Mouse (Mus musculus) ES-E14 (cell line): Measurements from ENCODE around the gene Adar. TPM values are rescaled to one million over a fixed set of nuclear protein-coding genes. Genes with fewer than 3 reads are reported as not detected.

Experiments used
- DNase-seq: peaks from one replicate; pipeline ENCODE4 v3.0.0-alpha.2; 2013; ENCODE audit warnings: low read depth, low spot score
- H3K27ac ChIP-seq: 2 replicates; pipeline ENCODE4 v1.5.1; 2012; ENCODE audit warnings: low read depth, mild to moderate bottlenecking, low read length, moderate library complexity, mixed read lengths; ENCODE audit not compliant: poor library complexity, insufficient read depth, severe bottlenecking
- H3K36me3 ChIP-seq: 2 replicates; pipeline ENCODE4 v1.6.1; 2012; ENCODE audit warnings: mild to moderate bottlenecking, low read length, moderate library complexity, mixed read lengths; ENCODE audit not compliant: control insufficient read depth, poor library complexity, insufficient read depth, severe bottlenecking
- H3K4me1 ChIP-seq, 2 experiments: fragments of 150-350 bp in 1 of 2; sonication (generic) in 1 of 2; 2 replicates each; pipeline ENCODE4 v1.6.1; 2012; ENCODE audit warnings: low read length in 2 of 2, mild to moderate bottlenecking in 1 of 2, mixed read lengths in 1 of 2; ENCODE audit not compliant: control insufficient read depth in 2 of 2, insufficient read depth in 2 of 2, poor library complexity in 1 of 2
- H3K4me3 ChIP-seq, 2 experiments: fragments of 150-350 bp in 1 of 2; sonication (generic) in 1 of 2; 2 replicates each; pipeline ENCODE4 v1.5.1; 2012; ENCODE audit warnings: low read length in 2 of 2, low read depth in 1 of 2, mild to moderate bottlenecking in 1 of 2, mixed read lengths in 1 of 2; ENCODE audit not compliant: insufficient read depth in 1 of 2, poor library complexity in 1 of 2, severe bottlenecking in 1 of 2
- H3K9ac ChIP-seq: 2 replicates; pipeline ENCODE4 v1.6.1; 2012; ENCODE audit warnings: low read depth, mild to moderate bottlenecking, low read length, mixed read lengths; ENCODE audit not compliant: poor library complexity, insufficient read depth, severe bottlenecking
- H3K9me3 ChIP-seq: fragments of 150-350 bp; sonication (generic); 2 replicates; pipeline ENCODE4 v1.6.1; 2012; ENCODE audit warnings: low read depth, mild to moderate bottlenecking, low read length; ENCODE audit not compliant: control insufficient read depth, insufficient read depth
- CHD2 ChIP-seq: IDR thresholded peaks from 2 replicates; pipeline ENCODE4 v1.6.1; 2014; ENCODE audit warnings: mild to moderate bottlenecking, low read depth, low read length, inconsistent platforms
- HCFC1 ChIP-seq: IDR thresholded peaks from 2 replicates; pipeline ENCODE4 v1.6.1; 2012; ENCODE audit warnings: low read length, inconsistent platforms, borderline replicate concordance; ENCODE audit not compliant: insufficient read depth
- MAFK ChIP-seq: IDR thresholded peaks from 2 replicates; pipeline ENCODE4 v1.6.1; 2014; ENCODE audit warnings: mild to moderate bottlenecking, low read depth, low read length, inconsistent platforms; ENCODE audit not compliant: insufficient read depth
- ZC3H11A ChIP-seq: IDR thresholded peaks from 2 replicates; pipeline ENCODE4 v1.6.1; 2012; ENCODE audit warnings: low read depth, mild to moderate bottlenecking, inconsistent platforms, low read length, borderline replicate concordance
- ZNF384 ChIP-seq: IDR thresholded peaks from 2 replicates; pipeline ENCODE4 v1.6.1; 2012; ENCODE audit warnings: low read depth, low read length, inconsistent platforms
- in situ Hi-C, 2 experiments: fragments of 600-800 bp; cut with MboI; formaldehyde crosslinking; loops; one replicate each; pipeline ENCODE4 v1.15.1; 2025; ENCODE audit warnings: low sequenced_read_pairs in 2 of 2, inconsistent platforms in 1 of 2; ENCODE audit not compliant: unreplicated experiment in 2 of 2
- total RNA-seq: library from RNA; depleted of rRNA; stranded (reverse); fragments of 300-350 nt; gene quantifications from 2 replicates; pipeline ENCODE4 v1.2.3, GENCODE M21; 2012; rRNA removed

The Adar gene
- 35.2 and 42.7 TPM in 2 replicates for total RNA-seq

- Histone ChIP-seq H3K9ac (peak within 1 kb of the TSS; percentile 88), H3K27ac (no peak within 1 kb of the TSS), H3K36me3 (no peaks in the 10 kb centered on the region), H3K9me3 (no peaks in the 10 kb centered on the region), H3K4me1 (peaks cover 0 to 5% of the 10 kb centered on the region in 2 experiments; a peak in 2 of 4 replicates), H3K4me3 (peak within 1 kb of the TSS; percentile 83 to 85)
- DNase-seq: peak; percentile 85
- in situ Hi-C loops: no loop called here
- TF ChIP-seq ZNF384: no peak
- TF ChIP-seq HCFC1: peak; percentile 34; the same call in 1 of the 2 replicates
Measured at GRCm38 (mm10) chr3:89714359-89715206, at the start of gene Adar. Gene Adar (plus strand): TSS chr3:89715022.

- Histone ChIP-seq H3K4me3 (no peak overlapping the region), H3K9me3 (no peaks in the 10 kb centered on the region), H3K36me3 (no peaks in the 10 kb centered on the region), H3K9ac (no peak overlapping the region), H3K27ac (no peak overlapping the region), H3K4me1 (peaks cover 0 to 10% of the 10 kb centered on the region in 2 experiments; a peak in 2 of 4 replicates)
- TF ChIP-seq MAFK (no peak), ZNF384 (no peak), ZC3H11A (no peak), CHD2 (no peak), HCFC1 (no peak)
- in situ Hi-C loops: no loop called here
- no peak for DNase-seq
Measured at GRCm38 (mm10) chr3:89667131-89667530, 47.7 kb upstream of the Adar start.

GRCm38 (mm10) chr3:89671334-89671733 lies 43.5 kb upstream of the Adar start:
- in situ Hi-C loops: no loop called here
- TF ChIP-seq ZC3H11A (no peak), MAFK (no peak), HCFC1 (no peak), CHD2 (no peak), ZNF384 (no peak)
- no peak for DNase-seq
- H3K4me1 ChIP-seq: peaks cover 4 to 10% of the 10 kb centered on the region in 2 experiments; a peak in 2 of 4 replicates
- no peaks in the 10 kb centered on the region for H3K36me3 ChIP-seq
- no peaks in the 10 kb centered on the region for H3K9me3 ChIP-seq
- H3K4me3 ChIP-seq: no peak overlapping the region
- no peak overlapping the region for H3K27ac ChIP-seq
- H3K9ac ChIP-seq: no peak overlapping the region

- no peak overlapping the region for H3K4me3 ChIP-seq
- no peak overlapping the region for H3K27ac ChIP-seq
- in situ Hi-C loops: no loop called here
- H3K36me3 ChIP-seq: no peaks in the 10 kb centered on the region
- H3K9me3 ChIP-seq: no peaks in the 10 kb centered on the region
- no peak overlapping the region for H3K9ac ChIP-seq
- no peak for TF ChIP-seq MAFK
- TF ChIP-seq CHD2: no peak
- no peak for TF ChIP-seq HCFC1
- no peak for TF ChIP-seq ZNF384
- TF ChIP-seq ZC3H11A: no peak
- peaks cover 4 to 7% of the 10 kb centered on the region in 2 experiments; a peak in 2 of 4 replicates for H3K4me1 ChIP-seq
- no peak for DNase-seq
Measured at GRCm38 (mm10) chr3:89672573-89673317, 42.1 kb upstream of the Adar start.
